Mouse (Mus musculus): Measurements from ENCODE around the gene Hexdc. TPM values are rescaled to one million over a fixed set of nuclear protein-coding genes. Genes with fewer than 3 reads are reported as not detected.

Gene Hexdc
- total RNA-seq, 1 experiment from 2014 or later: 12.0 TPM

DNA sequence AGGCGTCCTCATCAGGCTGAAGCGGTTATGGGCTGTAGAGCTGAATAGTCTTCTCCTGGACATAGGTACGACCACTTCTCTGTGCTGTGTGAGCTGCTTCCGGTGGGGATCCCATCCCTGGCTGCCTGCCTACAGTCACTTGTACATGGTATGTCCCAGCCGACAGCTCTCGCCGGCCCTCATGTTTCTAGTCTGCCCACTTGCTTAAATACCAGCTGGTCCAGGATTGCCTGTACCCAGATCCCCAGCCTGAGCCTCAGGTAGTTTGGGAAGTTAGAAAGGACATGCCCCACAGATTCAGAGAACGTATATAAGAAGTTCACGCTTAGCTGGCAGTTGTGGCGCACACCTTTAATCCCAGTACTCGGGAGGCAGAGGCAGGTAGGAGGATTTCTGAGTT, 15.5 kb downstream of the Hexdc start:
- no peak for ATAC-seq (replicated peaks in 1 of 2; ENCODE audit: insufficient read depth in 1 of 2, low FRiP score in 2 of 2, low TSS enrichment in 1 of 2, low read depth in 1 of 2, poor library complexity in 2 of 2, severe bottlenecking in 2 of 2)

DNA sequence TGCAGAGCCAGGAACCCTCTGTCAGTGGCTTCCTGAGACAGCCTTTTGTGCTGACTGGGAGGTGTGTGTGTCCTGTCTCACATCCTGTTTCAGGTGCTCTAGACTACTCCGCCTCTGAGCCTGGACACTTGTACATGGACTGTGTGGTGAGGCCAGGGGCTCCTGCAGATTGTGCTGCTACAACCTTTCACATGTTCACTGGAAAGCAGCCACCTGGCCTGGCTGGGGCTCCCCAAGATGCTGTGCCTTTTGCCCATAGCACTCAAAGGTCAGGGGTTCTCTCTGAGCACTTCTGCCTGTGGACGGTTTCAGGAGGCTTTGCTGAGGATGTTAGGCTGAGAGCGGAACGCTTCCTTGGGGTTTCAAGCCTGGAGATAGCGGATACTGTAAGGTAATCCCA, 16.5 kb downstream of the Hexdc start:
- no peak for ATAC-seq (replicated peaks in 1 of 2; ENCODE audit: insufficient read depth in 1 of 2, low FRiP score in 2 of 2, low TSS enrichment in 1 of 2, low read depth in 1 of 2, poor library complexity in 2 of 2, severe bottlenecking in 2 of 2)

DNA sequence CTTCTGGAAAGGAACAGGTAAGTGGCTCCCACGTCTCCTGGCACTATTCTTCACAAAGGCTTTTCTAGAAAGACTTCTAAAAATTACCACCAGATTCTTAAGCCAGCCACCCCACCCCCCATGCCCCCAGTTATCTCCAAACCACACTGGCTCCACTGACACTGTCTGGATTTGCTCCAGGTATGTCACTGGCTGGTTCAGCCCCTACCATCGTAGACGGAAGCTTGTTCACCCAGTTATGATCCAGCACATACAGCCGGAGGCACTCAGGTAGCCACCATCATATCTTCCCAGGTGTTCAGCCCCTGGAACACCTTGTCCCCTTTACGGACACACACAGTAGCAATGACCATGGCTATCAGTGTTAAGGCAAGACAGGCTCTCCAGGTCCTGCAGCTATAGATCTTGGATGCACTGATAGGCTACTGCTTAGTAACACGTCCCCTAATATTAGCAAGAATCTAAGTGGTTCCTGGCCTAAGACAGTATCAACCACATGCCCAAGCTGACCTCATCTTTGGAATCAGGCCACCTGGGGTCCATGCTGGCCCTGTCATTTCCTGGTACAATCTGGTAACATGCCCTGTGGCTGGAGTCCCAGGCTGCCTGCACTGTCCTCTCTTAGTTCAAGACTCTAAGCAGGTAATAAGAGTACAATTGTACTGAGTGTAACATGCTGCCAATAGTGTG, 17.2 kb downstream of the Hexdc start:
- no peak for ATAC-seq (replicated peaks in 1 of 2; ENCODE audit: insufficient read depth in 1 of 2, low FRiP score in 2 of 2, low TSS enrichment in 1 of 2, low read depth in 1 of 2, poor library complexity in 2 of 2, severe bottlenecking in 2 of 2)

DNA sequence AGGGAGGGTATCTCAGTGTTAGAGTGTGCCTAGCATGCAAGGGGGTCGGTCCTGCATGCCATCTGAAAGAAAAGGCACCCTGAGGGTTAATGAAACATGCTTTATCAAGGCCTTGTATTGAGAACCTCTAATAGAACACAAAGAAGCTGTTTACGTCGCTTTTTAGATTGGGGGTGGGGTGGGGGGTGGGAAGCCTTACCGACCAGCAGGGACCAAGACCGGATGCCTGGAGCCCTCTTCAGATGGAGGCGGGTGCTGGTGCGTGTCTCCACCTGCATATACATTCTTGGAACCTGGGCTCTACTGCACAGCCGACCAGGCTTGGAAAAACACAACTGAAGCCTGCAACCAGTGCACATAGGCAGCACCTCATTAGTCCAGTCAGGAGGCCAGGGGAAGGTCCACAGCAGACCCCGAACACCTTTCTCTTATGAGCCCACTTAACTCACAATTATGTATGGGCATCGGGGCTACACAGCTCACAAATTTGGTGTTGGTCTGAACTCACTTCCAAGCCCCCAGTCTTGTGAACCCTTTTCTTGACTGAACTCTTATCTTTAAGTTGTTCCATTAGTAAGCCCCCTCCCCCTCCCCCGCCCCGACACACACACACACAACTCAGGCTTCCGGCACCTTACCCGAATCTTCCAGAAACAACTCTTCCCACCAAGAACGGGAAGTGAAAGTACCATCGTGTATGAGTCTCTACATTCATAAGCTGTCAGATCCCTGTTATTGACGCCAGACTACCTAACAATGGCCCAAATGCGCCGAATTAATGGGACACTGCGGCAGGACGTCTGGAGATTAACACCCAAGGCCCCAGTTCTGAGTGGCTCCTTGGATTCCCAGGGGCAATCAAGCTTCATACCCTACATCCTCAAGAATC, 24.1 kb downstream of the Hexdc start:
- ATAC-seq (replicated peaks in 1 of 2; ENCODE audit: insufficient read depth in 1 of 2, low FRiP score in 2 of 2, low TSS enrichment in 1 of 2, low read depth in 1 of 2, poor library complexity in 2 of 2, severe bottlenecking in 2 of 2): peak; percentile 29 to 67; a peak in 3 of 4 replicates

DNA sequence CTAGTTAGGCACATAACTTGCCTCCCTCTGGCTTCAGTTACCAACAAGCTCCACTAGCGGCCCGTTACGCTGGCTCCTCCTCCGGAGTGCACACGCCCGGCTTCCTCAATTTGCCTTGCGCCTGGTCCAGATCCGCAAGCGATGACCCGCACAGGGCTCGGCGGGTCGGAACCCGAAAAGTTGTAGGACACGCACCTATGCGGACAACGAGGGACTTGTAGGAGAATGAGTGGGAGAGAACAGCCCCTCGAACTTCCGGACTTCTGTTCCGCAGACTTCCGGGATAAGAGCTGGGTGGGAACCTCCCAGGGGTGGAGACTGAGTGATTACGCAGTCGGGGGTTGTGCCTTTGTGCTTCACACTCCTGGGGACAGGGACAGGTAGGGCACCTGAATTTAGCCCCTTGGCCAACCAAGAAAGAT, 24.8 kb downstream of the Hexdc start, which contains the start of gene Cybc1:
Gene Cybc1, minus strand, starts transcription at position 305 of the 422 bp plus-strand sequence.
- peak; percentile 86 to 89 for ATAC-seq (replicated peaks in 1 of 2; ENCODE audit: insufficient read depth in 1 of 2, low FRiP score in 2 of 2, low TSS enrichment in 1 of 2, low read depth in 1 of 2, poor library complexity in 2 of 2, severe bottlenecking in 2 of 2)

DNA sequence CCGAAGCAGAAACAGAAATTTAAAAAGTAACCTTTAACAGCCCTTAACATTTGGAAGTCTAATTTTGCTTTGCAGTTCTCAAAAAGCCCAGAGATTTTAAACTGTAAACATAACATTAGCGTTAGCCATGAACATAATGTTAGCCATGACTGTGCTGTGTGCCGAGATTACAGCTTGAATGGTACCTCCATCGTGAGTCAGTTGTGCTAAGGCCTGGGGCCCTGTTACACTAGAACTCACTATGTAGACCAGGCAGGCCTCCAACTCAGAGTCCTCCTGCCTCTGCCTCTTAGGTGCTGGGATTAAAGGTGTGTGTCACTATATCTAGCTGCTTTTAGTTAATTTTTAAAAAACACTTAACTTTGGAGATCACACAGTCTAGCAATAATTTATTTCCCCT, 27.0 kb downstream of the Hexdc start:
- no peak for ATAC-seq (replicated peaks in 1 of 2; ENCODE audit: insufficient read depth in 1 of 2, low FRiP score in 2 of 2, low TSS enrichment in 1 of 2, low read depth in 1 of 2, poor library complexity in 2 of 2, severe bottlenecking in 2 of 2)

DNA sequence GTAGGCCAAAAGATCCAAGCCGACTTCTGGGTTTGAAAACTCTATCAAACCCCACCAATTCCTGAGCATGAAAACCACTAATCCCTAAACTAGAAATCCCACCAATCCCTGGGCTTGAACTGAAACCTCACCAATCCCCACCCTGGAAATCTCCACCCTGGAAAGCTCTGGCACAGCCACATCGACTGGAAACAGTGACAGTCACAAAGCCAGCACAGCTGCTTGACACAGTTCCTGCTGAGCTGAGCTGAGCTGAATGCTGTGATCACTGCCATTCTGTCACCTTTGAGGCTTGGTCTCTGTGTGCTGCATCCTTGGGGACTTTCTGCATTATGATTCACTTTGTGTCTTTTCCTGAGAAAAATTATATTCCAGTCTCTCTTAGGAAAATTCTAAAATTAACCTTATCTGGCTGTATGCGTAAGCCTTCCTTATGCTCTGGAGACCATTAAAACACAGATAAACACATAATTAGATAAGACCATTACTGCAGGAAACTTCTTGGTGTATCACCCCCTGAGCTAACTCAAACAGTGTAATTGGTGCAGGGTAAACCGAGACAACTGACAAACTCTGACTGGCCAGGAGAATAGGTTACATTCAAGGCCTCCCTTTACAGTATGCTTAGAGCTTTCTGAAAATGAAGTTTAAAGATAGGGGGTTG, 27.5 kb downstream of the Hexdc start:
- ATAC-seq (replicated peaks in 1 of 2; ENCODE audit: insufficient read depth in 1 of 2, low FRiP score in 2 of 2, low TSS enrichment in 1 of 2, low read depth in 1 of 2, poor library complexity in 2 of 2, severe bottlenecking in 2 of 2): no peak

DNA sequence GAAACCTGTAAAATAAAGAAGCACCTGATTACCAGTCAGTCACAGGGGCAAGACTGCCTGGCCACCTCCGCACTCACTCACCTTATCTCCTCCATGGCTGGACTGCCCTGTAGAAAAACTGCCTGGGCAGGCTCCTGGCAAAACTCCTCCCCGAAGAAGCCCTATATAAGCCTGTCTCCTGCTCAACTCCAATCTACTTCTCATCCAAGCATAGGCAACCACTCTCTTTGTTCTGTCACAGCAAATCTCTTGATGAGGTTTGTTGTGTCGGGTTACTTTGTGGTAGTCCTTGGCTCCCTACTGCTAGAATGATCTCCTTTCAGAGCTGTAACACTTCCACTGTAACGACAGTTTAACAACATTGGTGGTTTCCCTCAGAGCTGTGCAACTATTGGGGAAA, 28.5 kb downstream of the Hexdc start:
- ATAC-seq (replicated peaks in 1 of 2; ENCODE audit: insufficient read depth in 1 of 2, low FRiP score in 2 of 2, low TSS enrichment in 1 of 2, low read depth in 1 of 2, poor library complexity in 2 of 2, severe bottlenecking in 2 of 2): no peak

DNA sequence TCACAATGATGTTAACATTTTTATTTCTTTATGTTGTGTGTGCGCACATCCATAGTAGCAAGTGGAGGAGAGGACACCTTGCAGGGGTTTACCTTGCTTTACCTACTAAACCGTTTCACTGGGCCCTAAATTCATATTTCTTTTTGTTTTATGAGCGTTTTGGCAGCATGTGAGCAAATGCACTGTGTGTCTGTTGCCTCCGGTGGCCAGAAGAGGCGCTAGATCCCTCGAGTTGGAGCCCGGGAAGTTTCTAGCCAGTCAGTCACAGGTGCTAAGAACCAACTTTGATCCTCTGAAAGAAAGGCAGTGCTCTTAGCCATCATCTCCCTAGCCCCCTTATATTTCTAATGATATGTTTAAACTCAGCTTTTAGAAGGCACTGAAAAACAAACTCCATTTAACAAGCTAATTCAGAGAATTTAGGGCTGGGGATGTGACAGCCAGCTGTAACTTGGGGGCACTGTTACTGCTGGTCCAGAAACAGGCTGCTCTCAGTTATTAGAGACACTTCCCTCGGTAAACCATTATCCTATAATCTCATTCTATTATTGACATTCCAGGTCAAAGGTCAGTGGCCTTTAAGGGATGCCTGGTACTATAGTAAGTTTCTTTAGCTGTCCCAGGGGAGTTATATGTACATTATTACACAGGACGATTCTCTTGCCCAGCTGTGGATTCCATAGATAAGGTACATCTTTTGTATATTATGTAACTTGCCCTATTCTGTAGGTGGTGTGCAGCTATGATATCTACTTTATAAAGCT, 31.4 kb downstream of the Hexdc start:
- no peak for ATAC-seq (replicated peaks in 1 of 2; ENCODE audit: insufficient read depth in 1 of 2, low FRiP score in 2 of 2, low TSS enrichment in 1 of 2, low read depth in 1 of 2, poor library complexity in 2 of 2, severe bottlenecking in 2 of 2)

DNA sequence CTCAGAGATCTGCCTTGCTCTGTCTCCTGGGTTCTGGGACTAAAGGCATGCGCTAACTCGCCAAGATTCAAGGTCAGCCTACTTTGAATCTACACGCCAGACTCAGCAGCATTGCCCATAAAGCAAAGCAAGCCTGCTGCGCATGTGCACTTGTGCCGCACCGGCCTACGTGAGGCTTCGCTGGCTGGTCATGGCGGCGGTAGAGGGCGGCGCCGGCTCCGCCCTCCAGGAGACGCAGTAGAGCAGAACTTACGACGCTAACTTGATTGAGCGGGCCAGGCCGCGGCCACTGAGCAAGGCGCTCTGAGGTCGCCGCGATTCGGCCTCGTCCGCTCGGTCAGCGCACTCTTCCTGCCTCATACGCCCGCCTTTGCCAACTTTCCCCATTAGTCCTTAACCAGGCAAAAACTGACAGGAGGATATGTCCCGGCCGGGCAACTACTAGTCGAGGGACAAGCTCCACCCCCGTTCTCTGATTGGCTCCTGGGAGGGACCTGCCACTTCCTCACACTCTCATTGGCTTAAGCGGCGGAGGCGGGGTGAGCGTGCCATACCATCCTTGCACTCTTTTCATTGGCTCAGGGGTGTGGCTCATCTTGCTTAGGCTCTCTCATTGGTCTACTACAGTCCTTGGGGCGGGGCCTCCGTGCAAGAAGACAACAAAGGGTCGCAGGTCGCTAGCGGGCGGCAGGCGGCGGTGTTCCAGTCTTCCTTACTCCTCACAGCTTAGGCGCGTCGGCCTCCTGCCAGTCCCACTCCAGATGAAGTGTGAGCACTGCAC, 32.5 kb downstream of the Hexdc start, which contains the start of gene Narf:
Gene Narf, plus strand, starts transcription at position 690 of the 781 bp plus-strand sequence.
- peak; percentile 97 for ATAC-seq (replicated peaks in 1 of 2; ENCODE audit: insufficient read depth in 1 of 2, low FRiP score in 2 of 2, low TSS enrichment in 1 of 2, low read depth in 1 of 2, poor library complexity in 2 of 2, severe bottlenecking in 2 of 2)

DNA sequence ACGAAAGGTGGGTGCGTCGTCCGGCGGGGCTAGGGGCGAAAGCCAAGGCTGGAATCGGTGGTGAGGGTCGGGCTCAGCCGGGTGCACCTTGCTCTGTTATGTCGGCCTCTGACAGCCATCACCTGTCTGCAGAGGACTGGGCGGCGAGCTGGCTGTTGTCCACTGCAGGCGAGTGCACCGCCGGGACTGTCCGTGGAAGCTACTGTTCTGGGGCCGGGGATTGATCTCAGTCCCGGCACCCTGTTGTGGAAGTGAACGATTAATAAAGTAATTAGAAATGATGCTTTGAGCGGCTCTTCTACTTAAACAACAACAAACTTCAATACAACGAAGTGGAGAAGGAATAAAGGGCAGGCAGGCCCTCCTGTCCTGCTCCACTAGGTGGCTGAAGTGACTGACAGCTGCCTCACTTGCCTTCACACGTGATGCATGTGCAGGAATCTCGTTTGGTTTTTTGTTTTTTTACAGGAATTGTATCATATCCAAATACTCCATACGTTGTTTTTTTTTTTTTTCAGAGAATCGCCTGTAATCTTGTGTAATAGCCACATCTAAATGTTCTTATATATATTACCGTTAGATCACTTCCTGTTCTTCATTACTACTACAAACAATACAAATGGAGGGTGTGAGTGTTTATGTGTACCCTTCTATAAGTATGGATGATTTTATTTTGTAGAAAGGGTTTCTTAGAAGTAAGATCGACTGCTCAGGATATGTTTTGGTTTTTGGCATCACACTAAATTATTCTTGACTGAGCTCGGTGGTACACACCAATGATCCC, 33.3 kb downstream of the Hexdc start:
- ATAC-seq (replicated peaks in 1 of 2; ENCODE audit: insufficient read depth in 1 of 2, low FRiP score in 2 of 2, low TSS enrichment in 1 of 2, low read depth in 1 of 2, poor library complexity in 2 of 2, severe bottlenecking in 2 of 2): peak; percentile 9 to 31; a peak in 3 of 4 replicates

DNA sequence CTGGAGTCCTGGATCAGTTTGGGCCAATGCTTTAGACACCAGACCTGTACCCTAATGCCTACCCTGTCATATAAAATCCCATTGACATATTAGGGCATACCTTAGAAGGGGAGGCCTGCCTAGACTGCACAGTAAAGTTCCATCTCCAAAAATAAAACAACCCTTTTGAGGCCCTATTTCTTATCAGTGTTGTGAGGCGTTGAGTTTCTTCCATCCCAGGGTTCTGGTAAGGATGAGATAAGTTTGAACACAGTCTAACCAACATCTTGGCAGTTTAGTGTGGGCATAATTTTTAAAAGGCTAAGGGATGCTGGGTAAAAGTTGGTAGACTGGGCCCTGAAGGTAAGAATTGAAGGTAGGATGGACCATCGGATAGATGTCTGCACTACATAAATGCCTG, 35.4 kb downstream of the Hexdc start:
- no peak for ATAC-seq (replicated peaks in 1 of 2; ENCODE audit: insufficient read depth in 1 of 2, low FRiP score in 2 of 2, low TSS enrichment in 1 of 2, low read depth in 1 of 2, poor library complexity in 2 of 2, severe bottlenecking in 2 of 2)

DNA sequence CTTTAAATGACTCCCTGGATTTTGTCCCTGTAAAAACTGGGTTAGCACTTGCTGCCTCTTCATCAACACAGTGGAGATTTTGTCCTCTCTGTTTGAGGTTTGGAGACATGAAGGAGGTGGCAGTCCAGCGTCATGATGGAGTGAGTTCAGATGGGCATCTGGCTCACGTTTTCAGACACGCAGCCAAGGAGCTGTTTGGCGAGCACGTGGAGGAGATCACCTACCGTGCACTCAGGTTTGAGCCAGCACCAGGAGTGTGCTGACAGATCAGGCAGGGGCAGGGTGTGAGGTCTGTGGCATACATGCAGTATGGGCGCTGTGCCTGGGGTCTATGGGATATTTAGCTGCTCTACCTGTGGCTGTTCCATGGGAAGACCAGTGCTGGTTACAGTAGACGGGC, 46.0 kb downstream of the Hexdc start:
- ATAC-seq (replicated peaks in 1 of 2; ENCODE audit: insufficient read depth in 1 of 2, low FRiP score in 2 of 2, low TSS enrichment in 1 of 2, low read depth in 1 of 2, poor library complexity in 2 of 2, severe bottlenecking in 2 of 2): no peak

DNA sequence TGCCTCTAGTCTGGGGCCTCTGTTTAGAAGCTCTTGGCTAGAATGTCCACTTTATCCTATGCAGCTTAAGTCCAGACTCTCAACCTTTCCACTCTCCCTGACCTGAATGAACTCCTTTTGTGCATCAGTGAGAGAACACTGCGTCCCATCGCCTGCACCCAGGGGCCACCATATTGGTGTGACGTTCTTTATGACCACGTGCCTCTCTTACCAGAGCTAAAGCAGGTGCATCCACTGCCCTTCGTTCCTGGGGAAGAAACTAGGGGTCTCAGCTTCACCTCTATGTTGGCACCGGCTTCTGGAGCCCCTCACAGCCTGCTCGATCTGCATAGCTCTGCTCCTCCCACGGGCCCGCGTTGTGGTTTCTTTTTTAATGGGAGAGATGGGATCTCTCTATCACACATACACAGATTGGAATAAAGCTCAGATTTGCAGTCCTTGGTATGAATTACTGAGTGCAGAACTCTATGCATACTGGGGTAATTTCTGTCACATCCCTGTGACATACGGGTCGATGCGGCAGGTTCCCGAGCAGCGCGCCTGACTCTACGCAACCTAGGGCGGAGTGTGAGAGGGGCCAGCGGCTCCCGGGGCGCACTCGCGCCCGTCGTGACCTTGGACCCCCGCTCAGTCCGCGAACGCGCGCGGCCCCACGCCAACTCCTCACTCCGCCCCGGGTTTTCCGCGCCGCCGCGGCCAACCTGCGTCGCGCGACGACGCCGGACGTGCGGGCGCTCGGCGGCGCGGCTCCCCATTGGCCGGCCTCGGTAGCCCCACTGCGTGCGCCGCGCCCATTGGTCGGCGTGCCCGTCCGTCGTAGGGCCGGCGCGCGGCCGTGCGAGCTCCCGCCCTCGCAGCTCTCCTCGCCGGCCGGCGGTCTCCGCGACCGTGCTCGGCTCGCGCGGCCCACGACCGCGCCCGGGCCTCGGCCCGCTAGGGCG, 55.2 kb downstream of the Hexdc start, which contains the start of gene Foxk2:
Gene Foxk2, plus strand, starts transcription at position 831 of the 941 bp plus-strand sequence.
- peak; percentile 88 for ATAC-seq (replicated peaks in 1 of 2; ENCODE audit: insufficient read depth in 1 of 2, low FRiP score in 2 of 2, low TSS enrichment in 1 of 2, low read depth in 1 of 2, poor library complexity in 2 of 2, severe bottlenecking in 2 of 2)

Data from hematopoietic stem cell, adult 5-6 weeks (primary cell).